Mouse (Mus musculus) stomach, adult 2 months (tissue): Measurements from ENCODE around the gene Gtf3a. TPM values are rescaled to one million over a fixed set of nuclear protein-coding genes. Genes with fewer than 3 reads are reported as not detected.

Source experiments
- polyA plus RNA-seq: library from polyadenylated mRNA; depleted of rRNA; stranded (reverse); fragments of >200 nt; gene quantifications from 2 replicates; pipeline ENCODE4 v1.2.3, GENCODE M21; 2012; rRNA removed

Gtf3a gene
- polyA plus RNA-seq = 17.6 and 36.3 TPM in 2 replicates

GRCm38 (mm10) chr5:146948508-146949088, at the start of gene Gtf3a:
Gene Gtf3a (plus strand): TSS chr5:146948657.

GRCm38 (mm10) chr5:146963118-146963936, 14.9 kb downstream of the Gtf3a start, which contains the start of gene Mtif3:
Gene Mtif3 (minus strand): TSS chr5:146963800.

Other genes with a start within 250 kb of the Gtf3a start
- gene Usp12, start 153.7 kb upstream of the Gtf3a start, polyA plus RNA-seq = 1.6 and 2.6 TPM in 2 replicates
- 4.8 and 5.1 TPM in 2 replicates for gene Rpl21, start 115.8 kb upstream of the Gtf3a start, polyA plus RNA-seq
- 4.5 and 4.8 TPM in 2 replicates for gene Rasl11a, start 103.6 kb upstream of the Gtf3a start, polyA plus RNA-seq
- gene Mtif3, start 15.1 kb downstream of the Gtf3a start, polyA plus RNA-seq = 4.8 and 6.0 TPM in 2 replicates
- gene Lnx2, start 127.9 kb downstream of the Gtf3a start, polyA plus RNA-seq = 35.1 and 38.3 TPM in 2 replicates
- gene Polr1d, start 128.4 kb downstream of the Gtf3a start, polyA plus RNA-seq = 19.1 and 26.8 TPM in 2 replicates
- gene Gsx1, start 240.0 kb downstream of the Gtf3a start, polyA plus RNA-seq = not detected in 2 replicates